Mouse (Mus musculus) MN1 (cell line): ENCODE measurements around the gene Tgif1.

Source experiments
- DNase-seq: peaks from one replicate; pipeline ENCODE4 v3.0.0-alpha.2; 2016; ENCODE audit warnings: low spot score

Tgif1 gene

DNA sequence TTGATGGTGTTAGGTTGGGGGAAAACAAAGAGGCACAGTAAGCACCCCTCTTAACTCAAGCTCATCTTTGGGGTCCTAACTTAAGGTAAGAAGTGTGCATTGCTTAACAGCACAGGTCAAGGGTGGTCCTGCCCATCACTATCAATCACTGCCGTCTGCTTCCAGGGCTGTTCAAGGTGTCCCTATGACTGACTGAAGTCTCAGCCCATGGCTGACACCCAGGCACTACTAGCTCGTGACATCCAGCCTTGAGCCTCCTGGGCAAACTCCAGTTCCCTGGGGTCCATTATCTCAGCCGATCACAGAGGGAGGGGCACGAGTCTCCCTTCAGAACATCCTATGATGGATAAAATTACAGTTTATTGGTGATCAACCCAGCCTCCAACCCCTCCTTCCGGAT, 12.7 kb upstream of the Tgif1 start:
- DNase-seq: no peak

DNA sequence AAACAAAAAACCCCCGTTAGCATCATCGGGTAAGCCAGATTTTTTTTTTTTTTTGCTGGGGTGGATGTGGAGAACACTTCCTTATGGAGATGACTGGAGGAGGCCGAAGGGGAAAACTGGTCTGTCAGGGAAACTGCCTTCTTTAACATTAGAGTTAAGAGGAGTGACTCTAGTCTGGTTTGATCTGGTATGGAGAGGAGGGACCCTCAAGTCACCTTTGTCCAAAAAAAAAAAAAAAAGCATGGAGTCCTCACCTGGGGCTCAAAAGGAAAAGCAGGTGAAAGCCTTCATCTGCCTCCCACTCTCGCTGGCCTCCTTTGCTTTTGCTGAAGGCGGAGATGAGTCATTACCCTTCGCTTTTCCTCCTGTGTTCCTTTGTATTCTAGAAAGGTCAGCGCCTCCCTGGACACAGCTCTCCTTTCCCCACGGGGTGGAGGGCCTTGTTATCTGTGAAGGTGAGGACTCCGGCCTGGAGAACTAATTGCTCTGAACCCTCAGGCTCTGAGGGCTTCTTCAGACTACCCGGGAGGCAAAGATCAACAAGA, 11.8 kb upstream of the Tgif1 start:
- DNase-seq: no peak

DNA sequence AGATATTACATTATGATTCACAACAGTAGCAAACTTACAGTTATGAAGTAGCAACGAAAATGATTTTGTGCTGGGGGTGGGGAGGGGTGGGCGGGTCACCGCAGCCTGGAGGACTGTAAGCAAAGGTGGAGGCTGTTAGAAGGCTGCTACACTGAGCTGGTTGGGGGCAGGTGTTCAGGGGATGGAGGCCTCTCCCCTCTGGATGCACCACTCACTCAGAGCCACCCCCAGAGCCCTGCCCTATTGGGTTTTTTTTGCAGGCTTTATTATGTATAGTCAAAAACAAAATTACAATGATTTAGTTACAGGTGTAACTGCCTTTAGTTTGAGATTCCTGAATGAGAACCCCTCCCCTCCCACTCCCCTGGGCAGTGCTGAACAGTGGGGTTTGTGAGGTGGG, 11.3 kb upstream of the Tgif1 start:
- no peak for DNase-seq

- no peak for DNase-seq
Measured at GRCm38 (mm10) chr17:70864117-70864516, 10.8 kb upstream of the Tgif1 start.

DNA sequence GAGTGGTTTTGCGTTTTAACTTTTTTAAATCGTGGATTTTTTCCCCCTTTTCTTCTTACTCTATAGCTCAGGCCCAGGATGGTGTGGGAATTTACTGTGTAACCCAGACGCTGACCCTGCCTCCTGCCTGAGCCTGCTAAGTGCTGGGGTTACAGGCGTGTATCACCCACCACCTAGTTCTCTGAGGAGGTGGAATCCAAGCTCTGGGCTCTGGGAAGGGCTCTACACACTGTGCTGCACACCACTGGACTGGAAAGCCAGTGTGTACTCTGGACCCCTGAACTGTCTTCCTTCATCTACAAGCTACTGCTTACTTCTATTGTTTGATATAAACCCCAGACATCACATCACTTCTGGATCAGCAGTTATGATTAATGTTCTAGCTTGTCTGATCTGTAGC, 5.5 kb upstream of the Tgif1 start:
- no peak for DNase-seq

DNA sequence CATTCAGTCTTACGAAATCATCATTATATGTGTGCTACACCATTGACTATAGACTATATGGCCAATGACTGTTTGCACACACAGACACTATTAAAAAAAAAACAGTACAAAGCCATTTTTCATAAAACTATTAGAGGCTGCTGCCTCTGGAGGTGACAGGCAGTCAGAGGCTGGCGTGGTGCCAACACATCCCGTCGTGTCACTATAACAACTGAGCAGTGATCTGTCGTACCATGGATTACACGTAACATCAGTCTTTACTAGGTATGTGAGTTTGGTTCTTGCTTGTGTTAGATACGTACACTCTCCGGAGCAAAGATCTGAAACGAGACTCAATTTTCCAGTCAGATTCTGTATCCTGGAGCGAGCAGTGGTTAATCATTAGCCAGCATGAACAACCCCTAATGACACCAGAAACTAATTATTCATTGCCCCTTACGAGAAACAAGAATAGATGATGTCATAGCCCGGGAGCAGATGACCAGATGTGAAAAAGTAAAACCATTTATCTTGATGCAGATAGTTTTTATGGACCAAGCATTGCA, 3.6 kb upstream of the Tgif1 start:
- peak; percentile 71 for DNase-seq

DNA sequence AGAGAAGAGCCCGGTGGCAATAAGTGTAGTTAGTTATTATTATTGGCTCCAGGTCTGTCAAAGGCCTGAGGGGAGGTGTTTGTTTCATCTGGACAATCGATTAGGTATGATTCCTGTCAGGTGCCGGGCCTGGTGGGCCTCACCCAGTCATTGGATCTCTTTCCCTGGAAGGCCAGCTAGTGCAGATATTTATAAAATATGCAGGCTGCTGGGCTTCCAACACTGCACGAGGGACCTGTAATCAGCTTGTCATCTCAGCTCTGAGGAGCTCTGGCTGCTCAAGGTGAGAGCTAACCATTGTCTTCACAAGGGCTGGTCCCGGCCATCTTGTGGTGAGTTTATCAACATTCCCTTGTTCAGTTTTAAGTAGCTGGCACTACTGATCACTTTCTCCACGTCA, 675 bp upstream of the Tgif1 start:
- peak; percentile 45 for DNase-seq

DNA sequence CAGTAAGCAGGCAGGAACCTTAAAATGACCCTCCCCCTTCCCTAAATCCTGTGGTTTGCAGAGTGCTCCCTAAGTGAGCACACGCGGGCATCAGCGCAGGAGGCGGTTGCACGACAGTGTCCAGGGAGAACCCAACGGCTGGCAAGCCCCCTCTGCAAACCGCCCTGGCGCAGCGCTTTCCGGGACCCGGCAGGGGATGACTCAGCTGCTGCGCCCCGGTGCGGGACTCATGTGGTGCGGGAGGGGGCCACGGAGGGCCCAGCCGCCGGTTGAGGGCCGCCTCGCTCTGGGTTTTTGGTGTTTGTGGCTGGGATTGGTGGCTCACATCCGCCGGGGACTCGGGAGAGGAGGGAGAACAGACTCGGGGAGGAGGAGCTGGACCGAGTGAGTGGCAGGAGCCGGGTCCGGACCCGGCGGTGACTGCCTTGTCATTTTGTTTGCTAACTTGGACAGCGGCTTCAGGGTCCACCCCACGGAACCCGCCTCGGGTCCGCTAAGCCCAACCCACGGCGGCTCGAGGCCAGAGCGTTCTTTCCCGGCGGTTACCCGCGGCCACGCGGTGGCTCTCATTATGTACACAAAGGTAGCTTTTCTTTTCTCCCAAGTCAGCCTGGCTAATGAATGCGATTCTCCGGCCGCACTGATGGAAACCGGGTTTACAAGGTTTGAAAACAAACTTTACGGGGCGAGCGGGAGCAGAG, 510 bp downstream of the Tgif1 start:
- peak; percentile 85 for DNase-seq

DNA sequence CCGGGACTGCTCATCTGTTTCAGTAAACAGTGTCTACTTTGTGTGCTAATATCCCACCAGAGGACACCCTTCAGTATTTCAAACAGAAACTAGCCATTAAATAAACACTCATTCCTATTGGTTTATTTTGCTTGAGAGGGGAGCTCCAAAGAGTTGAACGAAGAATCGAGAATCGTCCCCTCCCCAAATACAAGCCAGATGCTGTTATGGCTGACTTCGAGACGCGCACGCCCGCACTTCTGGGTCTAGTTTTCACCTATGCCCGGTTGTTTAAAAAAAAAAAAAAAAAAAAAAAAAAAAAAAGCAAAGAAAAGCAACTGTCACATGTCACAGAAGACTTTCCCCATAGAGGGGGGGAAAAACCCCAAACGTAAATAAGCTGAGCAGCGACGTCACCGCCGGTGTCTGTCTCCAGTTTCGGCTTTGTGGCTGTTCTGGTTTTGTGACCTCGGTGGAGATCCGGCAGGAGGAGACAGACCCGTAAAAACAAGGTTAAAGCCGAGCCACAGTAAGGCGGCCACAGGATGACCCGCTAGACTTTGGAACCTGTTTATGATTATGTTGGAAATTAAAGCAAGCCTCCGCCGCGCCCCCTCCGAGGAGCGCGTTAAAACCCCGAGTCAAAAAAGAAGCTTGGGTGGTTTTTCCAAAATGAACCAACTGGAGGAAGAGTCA, 1.2 kb downstream of the Tgif1 start:
- DNase-seq: peak; percentile 82

DNA sequence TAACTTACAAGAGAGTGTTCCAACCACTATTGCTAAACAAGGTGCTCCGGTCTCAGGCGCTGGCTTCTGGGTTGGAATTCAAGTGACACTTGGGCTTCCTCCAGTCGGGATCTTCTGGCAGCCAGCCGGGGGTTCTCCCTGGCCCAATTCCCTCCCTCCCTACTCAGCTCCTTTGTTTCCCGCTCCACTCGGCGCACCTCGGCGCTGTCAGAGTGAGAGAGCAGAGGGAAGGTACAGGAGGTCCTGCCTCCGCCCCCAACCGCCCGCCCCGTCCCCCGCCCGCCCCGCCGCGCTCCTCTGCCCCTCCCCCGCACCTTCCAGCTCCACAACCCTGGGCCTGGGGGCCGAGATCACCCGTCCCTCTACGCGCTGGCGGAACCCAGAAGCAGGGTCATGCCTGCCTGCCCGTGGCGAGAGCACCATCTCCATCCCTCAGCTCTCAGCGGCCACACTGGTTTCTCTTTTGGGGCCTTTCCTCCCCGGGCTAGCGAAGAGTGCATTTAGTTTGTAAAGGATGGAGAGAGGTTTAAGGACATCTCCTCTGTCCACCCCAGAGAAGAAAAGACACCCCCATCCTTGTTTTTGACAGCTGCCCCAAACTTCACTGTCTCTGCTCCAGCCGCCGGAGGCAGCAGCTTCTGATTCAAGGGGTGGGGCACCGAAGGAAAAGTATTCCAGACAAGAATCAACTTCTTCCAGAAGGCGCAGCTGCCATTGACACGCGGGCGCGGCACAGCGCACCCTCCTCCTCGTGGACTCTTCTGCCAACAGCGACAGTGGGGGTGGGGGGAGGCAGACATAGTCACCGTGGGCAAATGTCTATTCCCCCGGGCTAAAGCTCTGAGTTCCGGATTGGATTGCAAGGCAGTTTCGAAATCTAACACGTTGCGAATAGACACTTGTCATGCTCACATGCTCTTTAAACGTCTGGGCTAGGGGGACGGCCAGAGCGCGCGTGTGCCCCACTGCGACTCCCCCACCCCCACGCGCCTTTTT, 2.1 kb downstream of the Tgif1 start:
- peak; percentile 83 for DNase-seq

- DNase-seq: peak; percentile 72
Measured at GRCm38 (mm10) chr17:70850233-70850995, 2.9 kb downstream of the Tgif1 start.

- DNase-seq: peak; percentile 81
Measured at GRCm38 (mm10) chr17:70849399-70850232, 3.7 kb downstream of the Tgif1 start.

DNA sequence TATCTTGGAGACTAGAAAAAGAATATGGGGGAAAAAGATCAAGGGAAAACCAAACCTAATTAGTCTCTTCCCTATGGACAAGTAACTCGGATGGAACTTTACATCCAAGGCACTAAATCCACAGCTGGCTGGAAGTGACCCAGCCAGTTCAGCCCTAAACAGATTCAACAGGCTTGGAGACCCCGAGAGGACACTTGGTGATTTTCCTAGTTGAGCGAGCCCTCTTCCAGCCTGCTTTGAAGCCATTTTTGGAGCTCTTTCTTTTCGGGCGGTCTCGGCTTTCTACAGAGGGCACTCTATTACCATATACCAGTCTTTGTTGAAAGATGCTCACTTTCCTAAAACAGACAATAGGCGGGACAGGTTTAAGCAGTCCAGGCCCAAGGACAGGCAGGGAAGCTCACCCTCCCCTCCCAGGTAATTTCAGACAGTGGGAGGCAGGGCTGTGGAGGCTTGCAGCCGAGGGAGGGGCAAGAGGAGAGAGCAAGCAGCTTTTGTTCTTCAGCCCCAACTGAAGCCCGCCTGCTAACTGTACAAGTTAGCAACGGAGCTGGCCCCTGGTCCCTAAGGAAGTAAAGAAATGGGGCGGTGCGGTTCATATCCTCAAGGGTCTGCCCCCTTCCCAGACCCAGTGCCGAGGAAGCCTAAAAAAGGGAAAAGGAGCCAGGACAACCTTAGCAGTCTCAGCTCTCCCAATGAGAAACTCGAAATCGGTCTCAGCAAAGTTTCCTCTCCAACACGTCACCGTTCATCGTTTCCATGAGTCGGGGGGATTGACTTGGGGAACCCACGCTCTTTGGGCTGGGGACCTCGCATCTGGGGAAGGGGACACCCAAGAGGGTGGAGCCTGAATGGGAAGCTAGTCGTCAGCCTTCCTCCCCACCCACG, 4.6 kb downstream of the Tgif1 start:
- DNase-seq: peak; percentile 29

GRCm38 (mm10) chr17:70847751-70848510, 5.4 kb downstream of the Tgif1 start:
- DNase-seq: no peak

- DNase-seq: peak; percentile 71
Measured at GRCm38 (mm10) chr17:70847086-70847485, 6.3 kb downstream of the Tgif1 start.

DNA sequence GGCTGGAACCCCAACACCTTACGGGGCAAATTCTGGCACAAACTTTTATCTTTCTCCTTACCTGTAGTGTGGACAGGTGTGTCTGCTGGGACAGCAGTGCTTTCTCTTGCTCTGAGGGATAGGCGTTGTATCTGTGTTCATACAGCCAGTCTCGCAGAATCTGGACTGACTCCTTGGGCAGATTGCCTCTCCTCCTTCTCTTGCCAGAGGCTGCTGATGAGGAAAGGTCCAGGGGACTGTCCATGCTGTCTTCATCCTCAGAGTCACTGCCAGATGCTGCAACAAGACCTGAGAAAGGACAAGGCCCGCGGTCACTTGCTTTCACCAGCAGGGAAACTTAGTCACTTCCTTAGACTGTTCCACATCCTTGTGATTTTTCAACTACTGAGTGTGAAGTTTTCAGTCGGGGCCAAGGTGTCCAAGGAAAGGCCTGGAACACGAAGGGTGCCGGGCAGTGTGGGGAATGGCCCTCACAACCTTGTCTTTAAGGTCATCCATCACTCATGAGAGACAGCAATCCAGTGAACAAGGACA, 7.2 kb downstream of the Tgif1 start:
- no peak for DNase-seq

GRCm38 (mm10) chr17:70845543-70845942, 7.8 kb downstream of the Tgif1 start:
- no peak for DNase-seq

DNA sequence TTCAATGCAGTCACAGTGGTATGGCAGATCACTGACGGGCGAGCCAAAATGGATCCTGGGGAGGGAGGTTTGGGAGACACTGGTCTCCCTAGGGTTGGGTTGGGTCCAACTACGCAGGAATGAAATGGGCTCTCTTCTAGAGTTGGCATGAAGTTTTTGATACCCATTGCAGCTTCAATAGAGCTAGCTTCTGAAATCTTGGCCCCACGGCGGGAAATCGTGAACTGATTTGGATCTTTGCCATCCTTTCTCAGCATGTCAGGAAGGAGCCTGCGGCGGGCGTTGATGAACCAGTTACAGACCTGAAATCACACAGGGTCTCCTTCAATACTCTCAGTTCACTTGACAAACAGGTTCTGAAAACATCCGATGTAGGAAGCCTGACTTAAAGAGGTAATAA, 8.4 kb downstream of the Tgif1 start:
- no peak for DNase-seq
